Mouse (Mus musculus) C2C12 (cell line): ENCODE results near the gene Jade1.

Source experiments
- MAX ChIP-seq: IDR thresholded peaks from one replicate; pipeline ENCODE4 v1.6.1; 2011; ENCODE audit warnings: mild to moderate bottlenecking, control low read depth
- MYOD1 ChIP-seq: IDR thresholded peaks from one replicate; pipeline ENCODE4 v1.6.1; 2011; ENCODE audit warnings: low read depth; ENCODE audit not compliant: control insufficient read depth, insufficient read length

GRCm38 (mm10) chr3:41575971-41576370, 20.4 kb downstream of the Jade1 start:
- TF ChIP-seq MYOD1 (no peak), MAX (no peak)
